Mouse (Mus musculus) kidney, postnatal 4 days (tissue): ENCODE measurements around the gene Fjx1.

Experiments used
- DNase-seq, 2 experiments: peaks; one replicate each; pipeline ENCODE4 v3.0.0; 2021; ENCODE audit warnings: mixed read lengths in 2 of 2

Fjx1 gene

GRCm38 (mm10) chr2:102416149-102416743, 36.1 kb downstream of the Fjx1 start:
- DNase-seq = peak; percentile 59

GRCm38 (mm10) chr2:102412738-102413137, 39.6 kb downstream of the Fjx1 start:
- DNase-seq = no peak

GRCm38 (mm10) chr2:102410615-102411014, 41.7 kb downstream of the Fjx1 start:
- no peak for DNase-seq

- no peak for DNase-seq
These were observed 42.6 kb downstream of the Fjx1 start for GRCm38 (mm10) chr2:102409741-102410140.

GRCm38 (mm10) chr2:102407363-102408184, 44.7 kb downstream of the Fjx1 start, which contains the start of gene Trim44:
Gene Trim44 (minus strand): TSS chr2:102407828.
- peak; percentile 31 to 54 for DNase-seq

GRCm38 (mm10) chr2:102406324-102407304, 45.7 kb downstream of the Fjx1 start:
- no peak for DNase-seq

GRCm38 (mm10) chr2:102403982-102404381, 48.3 kb downstream of the Fjx1 start:
- no peak for DNase-seq

GRCm38 (mm10) chr2:102403306-102403705, 49.0 kb downstream of the Fjx1 start:
- DNase-seq = no peak

- no peak for DNase-seq
These were observed 51.0 kb downstream of the Fjx1 start for GRCm38 (mm10) chr2:102401352-102401692.

GRCm38 (mm10) chr2:102400605-102401351, 51.5 kb downstream of the Fjx1 start:
- DNase-seq = peak; percentile 86 to 91

- peak in 1 of 2 experiments; percentile 22 for DNase-seq
These were observed 52.3 kb downstream of the Fjx1 start for GRCm38 (mm10) chr2:102399864-102400604.
